Mouse (Mus musculus) urinary bladder, postnatal 4 days (tissue): Measurements from ENCODE around the gene Bmp8a.
"Not testable (repeated sequence)": the region's sequence is repeated elsewhere in the genome, so short reads cannot be mapped to it uniquely, and the experiment has no call there.

Experiments used
- DNase-seq, 2 experiments: peaks; one replicate each; pipeline ENCODE4 v3.0.0; 2021 to 2022; ENCODE audit warnings: low spot score in 2 of 2

Gene Bmp8a

DNA sequence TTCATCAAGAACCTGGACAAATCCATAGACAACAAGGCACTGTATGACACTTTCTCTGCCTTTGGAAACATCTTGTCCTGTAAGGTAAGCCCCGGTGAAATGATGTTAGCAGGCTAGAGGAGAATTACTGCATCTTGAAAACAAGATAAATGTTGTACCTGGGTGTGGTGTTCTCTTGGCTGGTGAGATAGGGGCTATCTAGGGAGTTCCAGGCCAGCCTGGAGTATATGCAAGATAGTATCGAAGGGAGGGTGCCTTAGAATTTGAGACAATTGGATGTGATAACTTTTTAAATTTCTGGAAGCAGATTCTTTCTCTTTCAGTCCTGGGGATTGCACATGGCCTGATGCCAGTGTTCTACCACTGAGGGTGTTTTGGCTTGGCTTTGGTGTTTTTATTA, 56.3 kb downstream of the Bmp8a start:
- DNase-seq, result no peak

DNA sequence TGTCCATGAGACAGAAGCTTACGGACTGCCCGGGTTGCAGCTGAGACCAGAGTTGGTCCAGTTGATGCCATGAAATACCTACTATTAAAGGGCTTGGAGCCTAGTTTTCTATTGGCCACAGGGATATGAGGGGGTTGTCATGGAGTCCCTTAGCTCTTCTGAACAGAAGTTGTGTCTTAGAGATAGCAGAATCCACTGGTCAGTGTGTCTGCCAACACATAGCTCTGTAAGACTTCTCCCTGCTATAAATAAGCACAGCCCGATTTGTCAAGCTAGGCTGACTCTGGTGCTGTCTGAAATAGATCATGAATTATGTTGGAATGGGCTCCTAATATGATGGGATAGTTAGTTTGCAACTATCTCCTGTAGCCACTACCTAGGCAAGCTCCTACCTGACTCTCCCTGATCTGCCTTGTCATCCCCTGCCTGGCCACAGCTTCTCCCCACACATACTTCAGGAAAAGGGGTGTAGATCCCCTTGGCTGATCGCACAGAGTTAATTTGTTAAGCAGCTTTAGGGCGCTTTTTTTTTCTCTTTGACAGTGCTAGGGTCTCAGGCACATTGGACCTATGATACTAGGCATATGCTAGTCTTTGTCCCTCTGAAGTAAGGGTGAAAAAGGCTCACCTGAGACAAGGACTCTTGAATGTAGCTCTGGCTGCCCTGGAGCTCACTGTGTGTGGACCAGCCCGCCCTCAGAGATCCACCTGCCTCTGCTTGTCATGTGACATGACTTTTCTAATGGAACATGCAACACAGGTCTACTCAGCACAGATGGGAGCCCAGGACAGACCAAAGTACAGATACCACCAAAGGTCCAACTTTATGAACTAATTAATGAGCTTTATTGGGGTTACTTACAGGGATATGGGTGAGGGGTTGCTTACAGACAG, 58.1 kb downstream of the Bmp8a start:
- DNase-seq, result no peak

DNA sequence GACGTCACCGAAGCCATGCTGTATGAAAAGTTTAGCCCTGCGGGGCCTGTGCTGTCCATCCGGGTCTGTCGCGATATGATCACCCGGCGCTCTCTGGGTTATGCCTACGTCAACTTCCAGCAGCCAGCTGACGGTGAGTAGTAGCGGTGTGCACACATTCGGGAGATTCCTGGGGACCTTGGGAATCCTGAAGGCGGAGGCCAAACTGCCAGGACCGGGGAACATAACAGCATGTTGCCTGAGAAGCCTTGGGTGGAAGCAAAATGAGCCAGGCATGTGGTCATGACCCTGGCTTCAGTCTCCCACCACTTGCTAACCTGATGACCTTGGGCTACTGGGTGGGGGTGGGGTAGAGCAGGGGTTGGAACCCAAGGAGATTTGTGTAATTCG, 59.4 kb downstream of the Bmp8a start:
- DNase-seq, result not testable (repeated sequence)

GRCm38 (mm10) chr4:123282915-123283674, 60.0 kb downstream of the Bmp8a start:
- DNase-seq, result peak in 1 of 2 experiments; percentile 49

- DNase-seq, result peak; percentile 87 to 90
Measured at GRCm38 (mm10) chr4:123282500-123282899, 60.6 kb downstream of the Bmp8a start.

DNA sequence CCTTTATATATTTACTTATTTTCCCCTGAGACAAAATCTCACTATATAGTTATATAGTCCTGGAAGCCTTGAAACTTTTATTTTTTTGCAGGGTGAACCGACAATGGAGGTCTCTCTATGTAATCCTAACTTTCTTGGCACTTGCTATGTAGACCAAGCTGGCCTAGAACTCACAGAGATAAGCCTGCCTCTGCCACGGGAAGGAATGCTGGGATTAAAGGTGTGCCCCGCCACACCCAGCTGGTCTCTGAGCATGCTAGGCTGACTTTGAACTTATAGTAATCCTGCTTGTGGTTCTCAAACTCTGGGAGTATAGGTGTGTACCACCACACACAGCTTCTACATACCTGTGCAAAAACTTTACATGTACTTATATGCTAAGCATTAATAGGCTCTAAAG, 62.9 kb downstream of the Bmp8a start:
- DNase-seq, result no peak

DNA sequence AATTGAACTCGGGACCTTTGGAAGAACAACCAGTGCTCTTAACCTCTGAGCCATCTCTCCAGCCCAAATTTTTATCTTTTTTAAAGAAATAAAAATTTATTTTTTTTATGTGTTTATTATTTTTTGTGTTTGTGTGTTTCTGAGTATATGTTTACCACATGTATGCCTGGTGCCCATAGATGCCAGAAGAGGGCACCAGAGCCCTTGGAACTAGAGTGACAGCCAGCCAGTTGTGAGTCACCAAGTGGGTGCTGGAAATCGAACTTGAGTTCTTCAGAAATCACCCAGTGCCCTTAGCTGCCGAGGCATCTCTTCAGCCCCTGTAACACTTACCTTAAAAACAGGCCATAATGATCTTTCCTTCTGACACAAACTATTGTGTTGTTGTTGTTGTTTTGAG, 72.0 kb downstream of the Bmp8a start:
- no peak for DNase-seq
